Mouse (Mus musculus) v-Abl transformed pro-B cells (cell line): ENCODE data around the gene Plod3.

Source experiments
- in situ Hi-C, 2 experiments: fragments of 400-800 bp; cut with MboI; formaldehyde crosslinking; loops; one replicate each; pipeline ENCODE4 v1.15.1; 2025; ENCODE audit not compliant: unreplicated experiment in 2 of 2

The Plod3 gene

DNA sequence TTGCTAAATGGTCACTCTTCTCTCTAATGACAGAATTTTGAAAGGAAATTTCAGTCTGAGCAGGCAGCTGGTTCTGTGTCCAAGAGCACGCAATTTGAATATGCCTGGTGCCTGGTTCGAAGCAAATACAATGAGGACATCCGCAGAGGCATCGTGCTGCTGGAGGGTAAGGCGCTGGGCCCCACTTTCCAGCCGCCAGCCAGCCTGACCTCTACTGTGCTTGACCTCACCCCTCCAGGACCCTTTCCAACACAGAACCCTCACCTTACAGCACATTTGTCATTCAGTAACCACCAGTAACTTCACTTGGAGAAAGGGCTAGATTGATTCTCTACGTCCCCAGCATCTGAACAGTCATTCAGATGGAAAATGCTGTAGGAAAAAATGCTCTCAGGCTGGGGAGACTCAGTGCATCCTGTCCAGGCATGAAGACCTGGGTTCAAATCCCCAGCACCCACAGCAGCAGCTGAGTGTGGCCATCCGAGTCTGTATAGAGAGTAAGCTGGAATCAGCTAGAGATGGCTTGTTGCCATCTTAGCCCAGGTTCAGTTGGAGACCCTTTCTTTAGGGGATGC, 23.8 kb upstream of the Plod3 start:
- in situ Hi-C loops = no loop called here

DNA sequence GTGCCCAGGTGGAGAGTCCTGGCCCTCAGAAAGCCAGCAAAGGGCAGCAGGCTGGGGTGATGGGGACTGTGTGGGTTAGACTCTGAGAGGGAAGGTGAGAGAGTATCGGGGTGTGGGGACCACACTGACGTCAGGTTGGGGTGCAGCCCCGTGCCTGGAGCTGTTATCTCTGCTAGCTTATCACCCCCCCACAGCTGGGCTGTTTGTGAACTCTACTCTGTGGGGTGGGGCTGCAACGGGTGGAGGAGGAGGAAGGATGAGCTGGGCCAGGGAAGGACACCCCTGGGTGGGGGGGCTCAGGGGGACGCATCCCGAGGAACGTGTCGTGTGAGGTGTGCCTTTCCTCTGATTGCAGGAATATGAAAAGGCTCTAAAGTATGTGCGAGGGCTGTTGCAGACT, 21.6 kb upstream of the Plod3 start:
- in situ Hi-C loops = no loop called here

DNA sequence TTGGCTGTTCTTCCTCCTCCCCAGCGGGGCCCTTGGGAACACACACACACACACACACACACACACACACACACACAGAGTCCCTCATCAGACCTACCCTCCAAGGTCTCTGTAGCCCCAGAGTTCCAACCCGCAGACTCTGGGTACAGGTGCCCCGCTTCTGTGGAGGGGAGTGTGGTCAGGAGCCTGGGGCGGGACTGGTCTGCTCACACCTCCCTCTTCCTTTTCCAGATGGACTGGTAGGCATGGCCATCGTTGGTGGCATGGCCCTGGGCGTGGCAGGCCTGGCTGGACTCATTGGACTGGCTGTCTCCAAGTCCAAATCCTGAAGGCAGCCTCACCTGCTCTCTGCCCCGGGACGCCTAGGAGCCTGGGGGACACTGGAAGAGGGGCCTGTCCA, 21.1 kb upstream of the Plod3 start:
- in situ Hi-C loops = no loop called here

DNA sequence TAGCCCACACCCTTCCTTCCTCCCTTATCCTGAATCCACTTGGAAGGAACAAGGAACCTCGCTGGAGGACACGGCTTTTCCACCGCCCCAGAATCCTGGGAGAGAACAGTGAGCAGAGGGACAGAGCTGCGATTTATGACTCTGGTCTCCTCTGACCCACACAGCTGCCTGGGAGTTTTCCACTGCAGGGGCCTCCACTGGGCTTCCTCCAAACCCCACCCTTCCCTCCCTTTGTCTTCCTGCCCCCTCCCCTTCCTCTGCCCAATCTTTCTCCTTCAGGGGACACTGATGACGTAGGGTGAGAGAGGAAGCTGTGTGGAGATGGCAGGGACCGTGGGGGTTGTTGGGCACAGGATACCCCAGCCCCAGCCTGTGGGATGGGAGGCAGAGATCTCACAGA, 20.5 kb upstream of the Plod3 start, which contains the start of gene Cldn15:
Gene Cldn15 (plus strand): TSS at position 286 of the 400 bp plus-strand sequence.
- in situ Hi-C loops = no loop called here

DNA sequence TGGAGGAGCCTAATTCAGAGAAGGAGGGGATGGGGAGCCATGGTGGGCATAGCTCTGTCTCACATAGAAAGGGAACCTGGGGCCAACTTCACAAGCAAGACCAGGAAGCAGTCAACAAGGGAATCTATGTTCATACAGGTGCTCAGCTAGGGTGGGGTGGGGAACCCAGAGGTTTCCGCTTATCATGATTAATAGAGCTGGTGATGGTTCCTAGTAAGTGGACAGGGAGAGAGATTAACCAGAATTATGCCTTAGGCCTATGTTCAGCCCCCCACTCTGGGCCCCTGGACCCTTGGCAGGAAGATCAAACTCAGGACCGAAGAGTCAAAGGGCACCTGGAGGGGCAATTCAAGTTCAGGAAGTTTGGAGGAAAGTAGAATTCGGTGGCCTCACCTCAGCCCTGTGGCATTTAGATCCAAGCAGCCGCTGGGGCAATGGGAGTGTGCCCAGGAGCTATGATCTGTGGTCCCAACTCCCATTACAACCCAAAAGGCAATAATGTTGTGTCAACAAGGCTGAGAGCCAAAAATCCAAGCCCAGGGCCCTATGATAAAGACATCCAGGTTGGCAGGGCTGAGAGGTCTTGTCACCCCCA, 19.9 kb upstream of the Plod3 start:
- in situ Hi-C loops = no loop called here

DNA sequence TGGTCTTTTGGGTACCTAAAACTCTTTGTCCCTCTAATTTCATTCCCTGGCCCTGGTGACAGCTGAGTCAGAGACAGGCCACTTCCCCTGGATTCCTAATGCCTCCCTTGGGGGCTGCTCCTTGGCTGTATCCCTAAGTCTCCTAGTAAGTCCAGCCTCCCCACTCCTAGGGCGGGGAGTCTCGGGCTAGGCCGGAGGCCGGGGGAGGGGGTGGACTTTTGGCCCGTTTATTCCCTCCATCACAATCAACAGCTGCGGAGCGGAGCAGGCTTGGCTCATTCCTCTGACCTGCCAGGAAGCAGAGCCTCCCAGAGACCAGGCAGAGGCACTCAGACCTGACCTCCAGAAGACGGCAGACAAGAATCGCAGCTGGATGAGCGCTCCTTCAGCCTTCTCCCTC, 19.2 kb upstream of the Plod3 start:
- in situ Hi-C loops = no loop called here

DNA sequence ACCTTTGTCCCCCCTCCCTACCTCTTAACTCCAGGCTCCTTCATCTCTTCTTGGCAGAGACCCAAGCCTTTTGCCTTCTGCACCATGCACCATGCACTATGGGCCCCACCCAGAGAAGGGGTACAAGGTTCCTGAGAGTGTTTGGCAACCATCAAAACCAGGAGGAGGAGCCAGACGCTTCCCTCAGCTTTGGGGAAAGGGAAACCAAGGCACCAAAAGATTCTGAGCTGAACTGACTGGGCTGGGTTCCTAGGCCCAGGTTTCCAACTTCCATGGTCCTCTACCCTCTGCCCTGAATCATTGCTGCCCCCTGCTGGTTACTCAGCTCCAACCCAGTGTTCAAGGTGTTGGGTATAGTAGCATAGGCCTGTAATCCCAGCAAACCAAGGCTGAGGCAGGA, 16.1 kb upstream of the Plod3 start:
- in situ Hi-C loops = loop anchor here (5.0 kb wide), 2 partner anchors 43 to 178 kb away; no protein-coding TSS in a partner anchor

DNA sequence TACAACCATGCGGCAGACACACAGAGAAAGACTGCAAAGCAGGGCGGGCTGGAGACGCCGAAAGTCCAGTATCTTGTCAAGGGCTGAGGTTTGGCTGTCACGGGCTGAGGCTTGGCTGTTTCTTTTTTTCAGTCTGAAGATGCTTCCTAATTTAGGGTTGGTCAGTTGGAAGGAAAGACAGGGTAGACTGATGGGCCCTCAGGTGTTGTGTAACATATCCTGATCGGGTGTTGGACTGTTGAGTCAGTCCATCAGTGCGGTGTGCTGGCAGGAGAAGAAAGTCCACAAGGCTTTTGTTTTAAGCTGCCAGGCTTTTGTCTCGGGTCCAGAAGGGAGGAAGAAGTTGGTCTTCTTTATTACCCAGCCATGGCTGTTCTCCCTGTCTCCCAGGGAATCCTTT, 13.1 kb upstream of the Plod3 start:
- in situ Hi-C loops = loop anchor here (5.0 kb wide), 2 partner anchors 46 to 181 kb away; no protein-coding TSS in a partner anchor

DNA sequence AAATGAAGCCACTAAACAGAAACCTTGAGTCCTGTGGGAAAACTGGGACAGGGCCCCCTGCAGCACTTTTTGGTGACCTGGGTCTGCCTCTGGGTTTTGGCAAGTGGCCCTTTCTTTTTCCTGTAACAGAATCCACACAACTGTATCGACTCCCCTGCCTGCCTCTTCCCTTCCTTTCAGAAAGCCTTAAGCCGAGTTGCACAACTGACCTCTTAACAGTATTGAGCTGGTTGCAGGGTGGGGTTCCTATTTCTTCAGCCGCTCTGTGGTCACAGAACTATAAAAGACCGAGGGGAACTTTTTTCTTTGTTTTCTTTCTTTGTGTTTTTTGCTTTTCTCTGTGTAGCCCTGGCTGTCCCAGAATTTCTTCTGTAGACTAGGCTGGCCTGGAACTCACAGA, 9.1 kb upstream of the Plod3 start:
- in situ Hi-C loops = no loop called here

DNA sequence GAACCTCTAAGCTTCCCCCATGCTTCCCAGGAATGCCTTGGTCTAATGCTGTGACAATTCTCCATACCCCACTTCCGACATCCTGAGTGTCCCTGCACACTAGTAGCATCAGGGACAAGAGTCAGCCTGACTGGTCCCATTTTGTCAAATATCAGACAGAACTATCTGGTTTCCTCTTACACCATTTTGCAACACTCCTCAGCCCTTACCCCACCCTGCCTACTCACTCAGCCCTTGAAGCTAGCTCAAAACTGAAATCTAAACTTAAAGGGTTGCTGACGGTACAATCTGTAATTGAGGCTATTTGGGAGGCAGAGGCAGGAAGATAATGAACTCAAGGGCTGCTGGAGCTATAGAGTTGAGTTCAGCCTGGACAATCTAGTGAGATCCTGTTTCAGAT, 7.1 kb upstream of the Plod3 start:
- in situ Hi-C loops = no loop called here

DNA sequence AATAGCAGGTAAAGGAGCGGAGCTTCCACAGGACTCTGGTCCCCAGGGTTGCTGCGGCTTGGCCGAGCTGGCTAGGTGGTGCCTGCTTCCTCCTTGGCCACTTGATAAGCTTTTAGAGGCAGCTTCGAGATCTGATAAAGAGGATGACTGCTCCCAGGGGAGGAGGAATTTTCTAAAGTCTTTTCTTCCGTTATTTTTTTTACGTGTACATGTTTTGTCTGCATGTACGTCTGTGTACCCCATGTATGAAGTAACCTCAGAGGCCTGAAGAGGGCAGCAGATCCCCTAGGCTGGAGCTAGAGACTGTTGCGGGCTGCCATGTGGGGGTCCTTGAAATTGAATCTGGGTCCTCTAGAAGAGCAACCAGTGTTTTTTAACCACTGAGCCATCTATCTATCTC, 5.8 kb upstream of the Plod3 start:
- in situ Hi-C loops = no loop called here

DNA sequence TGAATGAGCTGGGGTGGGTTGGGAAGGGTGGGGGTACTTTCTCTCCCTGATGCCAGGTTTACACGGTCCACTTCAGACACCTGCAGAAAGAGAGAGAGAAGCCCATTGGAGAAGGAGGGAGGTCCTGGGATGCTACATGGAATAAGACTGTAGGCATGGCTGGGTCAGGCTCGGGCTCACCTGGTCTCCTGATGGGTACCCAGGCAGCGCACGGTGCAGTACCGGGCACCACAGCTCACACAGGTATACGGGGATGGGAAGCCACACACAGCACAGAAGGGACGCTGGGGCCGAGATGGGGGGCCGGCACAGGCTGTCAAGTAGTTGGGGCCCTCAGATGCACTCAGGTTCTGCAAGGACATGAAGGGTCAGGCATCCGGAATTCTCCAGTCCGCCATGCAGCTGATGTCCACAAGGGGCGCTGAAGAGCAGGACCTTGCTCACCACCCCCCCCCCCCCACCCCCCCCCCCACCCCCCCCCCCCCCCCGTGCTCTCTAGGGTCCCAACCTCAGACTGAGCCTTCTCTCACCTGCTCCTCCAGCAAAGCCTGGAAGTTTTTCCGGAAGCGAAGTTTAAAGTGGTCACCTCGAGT, 4.4 kb upstream of the Plod3 start:
- in situ Hi-C loops = no loop called here

DNA sequence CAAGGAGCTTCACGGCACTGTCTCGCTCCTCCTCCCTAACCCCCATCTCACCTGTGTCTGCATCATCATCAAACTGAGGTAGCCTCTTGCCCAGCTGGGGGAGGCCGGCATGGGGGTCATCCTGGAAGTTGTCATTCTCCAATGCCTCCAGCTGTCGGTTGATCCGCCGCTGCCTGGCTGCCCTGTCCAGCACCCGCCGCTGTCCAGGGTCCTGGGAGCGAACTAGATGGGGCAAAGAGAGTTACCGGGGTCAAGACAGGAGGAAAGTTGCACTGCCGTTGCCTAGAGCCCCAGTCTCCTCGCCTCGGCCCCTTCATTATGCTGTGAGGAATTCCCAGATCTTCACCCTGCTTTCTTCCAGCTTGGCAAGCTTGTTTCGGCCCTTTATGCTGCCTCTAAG, 2.0 kb upstream of the Plod3 start:
- in situ Hi-C loops = no loop called here

DNA sequence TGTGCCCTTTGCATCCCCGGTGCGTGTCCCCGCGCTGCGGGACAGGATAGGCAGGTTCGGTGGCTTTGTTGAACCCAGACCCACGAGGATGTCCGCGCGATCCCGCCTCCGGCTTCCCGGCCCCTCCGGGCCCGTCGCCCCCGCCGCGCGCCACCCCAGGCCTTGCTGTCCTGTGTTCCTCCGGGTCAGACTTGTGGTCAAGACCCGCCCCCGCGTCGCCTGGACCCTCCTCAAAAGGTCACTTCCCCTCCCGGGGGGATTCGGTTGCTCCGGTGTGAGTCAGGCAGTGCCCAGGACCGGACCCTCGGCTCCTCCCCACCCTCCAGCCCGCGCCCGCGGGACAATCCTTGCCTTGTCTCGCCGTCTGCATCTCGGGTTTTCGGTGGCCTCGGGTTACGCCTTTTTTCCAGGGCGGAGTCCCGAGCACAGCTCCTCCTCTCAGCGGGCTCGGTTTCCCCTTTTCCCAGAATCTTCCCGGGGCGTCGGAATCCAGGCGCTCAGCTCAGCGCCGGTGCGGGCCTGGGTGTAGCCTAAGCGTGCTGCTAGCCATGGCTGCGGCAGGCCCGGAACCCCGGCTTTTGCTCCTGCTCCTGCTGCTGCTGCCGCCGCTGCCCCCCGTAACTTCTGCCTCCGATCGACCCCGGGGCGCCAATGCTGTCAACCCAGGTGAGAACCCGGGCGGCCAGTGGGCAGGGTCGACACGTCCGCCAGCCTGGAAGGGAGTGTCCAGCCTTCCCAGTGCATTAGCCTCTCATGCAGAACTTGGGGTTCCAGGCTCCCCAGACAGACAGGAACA, 517 bp downstream of the Plod3 start:
- in situ Hi-C loops = no loop called here

DNA sequence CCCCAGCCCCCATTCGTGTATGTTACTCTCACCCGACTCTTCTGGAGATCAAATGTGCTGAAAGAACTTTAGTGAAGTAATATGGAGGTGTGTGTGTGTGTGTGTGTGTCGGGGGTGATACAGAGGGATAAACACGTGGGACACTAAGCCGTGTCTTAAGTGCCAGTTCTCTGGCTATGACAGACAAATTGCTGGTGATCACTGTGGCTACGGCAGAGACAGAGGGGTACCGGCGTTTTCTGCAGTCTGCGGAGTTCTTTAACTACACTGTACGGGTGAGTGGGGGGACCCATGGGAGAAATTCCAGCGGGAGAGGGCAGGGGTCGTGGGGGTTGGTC, 1.1 kb downstream of the Plod3 start, which contains the start of gene Znhit1:
Gene Znhit1 (minus strand): TSS at position 88 of the 338 bp plus-strand sequence.
- in situ Hi-C loops = no loop called here

DNA sequence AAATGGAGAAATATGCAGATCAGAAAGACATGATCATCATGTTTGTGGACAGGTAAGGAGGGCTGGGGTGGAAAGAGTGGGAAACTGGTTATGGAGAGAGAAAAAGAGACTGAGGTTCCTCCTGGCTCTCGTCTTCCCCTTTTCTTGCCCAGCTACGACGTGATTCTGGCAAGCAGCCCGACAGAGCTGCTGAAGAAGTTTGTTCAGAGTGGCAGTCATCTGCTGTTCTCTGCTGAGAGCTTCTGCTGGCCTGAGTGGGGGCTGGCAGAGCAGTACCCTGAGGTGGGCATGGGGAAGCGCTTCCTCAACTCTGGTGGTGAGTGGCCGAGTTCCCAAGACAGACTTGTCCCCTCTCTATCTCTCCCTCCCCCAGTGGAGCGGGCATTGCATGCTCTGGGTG, 1.6 kb downstream of the Plod3 start:
- in situ Hi-C loops = no loop called here

DNA sequence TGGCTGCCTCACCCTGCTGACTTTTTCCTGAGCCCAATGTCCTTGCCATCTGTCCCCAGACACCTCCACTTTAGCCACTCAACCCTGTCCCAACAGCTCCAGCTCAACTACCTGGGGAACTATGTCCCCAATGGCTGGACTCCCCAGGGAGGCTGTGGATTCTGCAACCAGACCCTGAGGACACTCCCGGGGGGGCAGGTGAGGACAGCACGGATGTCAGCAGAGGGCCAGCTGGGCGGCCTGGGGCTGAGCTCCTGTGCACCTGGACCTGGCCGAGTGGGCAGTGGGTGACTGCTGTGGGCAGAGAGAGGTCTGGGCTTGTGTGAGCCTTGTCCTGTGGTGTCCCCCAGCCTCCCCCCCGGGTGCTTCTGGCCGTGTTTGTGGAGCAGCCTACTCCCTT, 3.0 kb downstream of the Plod3 start:
- in situ Hi-C loops = no loop called here

DNA sequence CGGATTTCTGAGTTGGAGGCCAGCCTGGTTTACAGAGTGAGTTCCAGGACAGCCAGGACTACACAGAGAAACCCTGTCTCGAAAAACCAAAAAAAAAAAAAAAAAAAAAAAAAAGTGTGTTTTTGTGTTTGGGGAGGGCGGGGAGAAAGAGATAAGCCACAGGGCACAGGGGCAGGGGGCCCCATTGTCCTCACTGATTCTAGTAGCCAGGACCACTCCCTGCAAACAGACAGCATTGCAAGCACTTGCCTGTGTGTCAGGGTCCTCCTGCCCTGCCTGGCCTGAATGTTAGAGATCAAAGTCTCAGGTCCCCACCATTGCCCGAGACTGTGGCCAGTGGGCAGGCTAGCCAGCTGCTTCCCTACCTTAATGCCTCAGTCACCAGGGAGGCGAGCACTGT, 12.6 kb downstream of the Plod3 start:
- in situ Hi-C loops = no loop called here

DNA sequence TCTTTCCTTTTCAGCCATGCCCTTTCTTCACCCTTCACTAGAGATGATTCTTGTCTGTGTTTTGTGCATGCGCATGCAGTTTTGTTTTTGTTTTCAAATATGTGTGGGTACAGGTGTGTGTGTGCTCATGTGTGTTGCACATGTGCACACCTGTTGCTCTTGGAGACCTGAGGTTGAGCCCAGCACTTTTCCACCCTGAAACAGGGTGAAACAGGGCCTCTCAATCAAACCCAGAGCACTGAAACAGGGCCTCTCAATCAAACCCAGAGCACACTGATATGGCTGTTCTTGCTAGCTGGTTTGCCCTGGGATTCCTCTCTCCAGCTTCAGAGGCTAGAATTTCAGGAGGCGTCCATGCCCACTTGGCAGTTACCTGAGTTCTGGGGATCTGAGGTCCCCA, 13.8 kb downstream of the Plod3 start:
- in situ Hi-C loops = no loop called here

DNA sequence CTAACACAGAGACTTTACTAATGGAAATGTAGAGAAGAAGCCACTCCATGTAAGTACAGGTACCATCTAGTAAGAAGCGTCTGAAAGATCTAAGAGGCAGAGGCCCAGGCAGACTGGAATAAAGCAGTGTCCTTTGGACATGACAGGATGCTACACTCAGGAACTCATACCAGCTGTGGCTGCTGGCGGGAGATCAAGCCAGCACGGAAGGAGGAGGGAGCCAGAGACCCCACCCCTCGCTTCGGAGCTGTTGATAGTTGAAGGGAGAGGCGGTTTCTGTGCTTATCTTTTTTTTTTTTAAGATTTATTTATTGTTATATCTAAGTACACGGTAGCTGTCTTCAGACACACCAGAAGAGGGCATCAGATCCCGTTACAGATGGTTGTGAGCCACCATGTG, 20.5 kb downstream of the Plod3 start:
- in situ Hi-C loops = no loop called here

DNA sequence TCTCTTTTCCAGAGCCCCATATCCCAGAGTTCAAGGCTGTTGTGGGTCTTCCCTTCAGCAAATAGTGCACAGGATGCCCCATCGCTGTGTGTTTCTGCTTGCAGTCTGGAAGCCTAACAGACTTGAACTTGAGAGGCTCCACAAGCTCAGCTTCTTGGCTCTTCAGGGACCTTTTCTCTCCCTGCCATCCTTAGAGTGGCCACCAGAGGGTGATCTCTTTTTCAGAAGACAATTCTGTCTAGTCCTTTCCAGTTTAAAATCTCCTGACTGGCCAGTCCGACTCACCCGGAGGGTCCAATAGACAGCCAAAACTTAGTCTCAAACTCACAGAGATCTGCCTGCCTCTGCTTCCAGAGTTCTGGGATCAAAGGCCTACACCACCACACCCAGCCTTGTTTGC, 23.2 kb downstream of the Plod3 start:
- in situ Hi-C loops = no loop called here
